8 mouse cellular contexts compared by ENCODE assay signal in genomic region chr5:28317917-28318267, GRCm38 (mm10). TPM values are rescaled to one million over a fixed set of nuclear protein-coding genes. Genes with fewer than 3 reads are reported as not detected.
A peak's percentile ranks its signal among the peaks of the same experiment; 100 is the strongest.
DNase-seq lines count a peak whose midpoint lies in the region; ATAC-seq and TF ChIP-seq lines count a peak whose summit lies in the region.

No protein-coding gene starts in this region.

- H3K27me3 ChIP-seq in heart, embryonic 13.5 days (replicated peaks), result no peaks in the 10 kb centered on the region
- no peaks in the 10 kb centered on the region for H3K27me3 ChIP-seq in forebrain, postnatal 0 days (ENCODE audit: insufficient read depth, low read length)
- H3K27me3 ChIP-seq in liver, embryonic 15.5 days, result no peaks in the 10 kb centered on the region

- ATAC-seq in heart, embryonic 13.5 days (ENCODE audit: extremely low read depth, insufficient number of reproducible peaks, low FRiP score, low TSS enrichment), result no peak
- ATAC-seq in forebrain, postnatal 0 days, result no peak
- ATAC-seq in liver, embryonic 15.5 days (ENCODE audit: insufficient read depth), result no peak

- DNase-seq in heart, adult 9 months (ENCODE audit: low spot score in 2 of 2), result no peak
- DNase-seq in MEL-GATA-1-ER (ENCODE audit: extremely low read depth, low read depth), result peak; percentile 41
- peak; percentile 65 for DNase-seq in forebrain, postnatal 0 days
- peak; percentile 12 to 34 for DNase-seq in thymus, postnatal 10 days (ENCODE audit: low spot score in 2 of 2)
- no peak for DNase-seq in testis, postnatal 10 days (ENCODE audit: low spot score)
- DNase-seq in right cerebral cortex, adult 2 months (ENCODE audit: low spot score in 2 of 2), result no peak

- H3K36me3 ChIP-seq in heart, embryonic 13.5 days, result no peaks in the 10 kb centered on the region
- no peaks in the 10 kb centered on the region for H3K36me3 ChIP-seq in forebrain, postnatal 0 days (ENCODE audit: insufficient read depth)
- 0 out of 2 replicates have a peak, but pooled peaks cover 3% of the 10 kb centered on the region for H3K36me3 ChIP-seq in liver, embryonic 15.5 days (replicated peaks)

- H3K4me3 ChIP-seq in heart, embryonic 13.5 days, result peak overlapping the region; percentile 92
- peak overlapping the region; percentile 94 for H3K4me3 ChIP-seq in forebrain, postnatal 0 days (ENCODE audit: low read depth, low read length)
- H3K4me3 ChIP-seq in liver, embryonic 15.5 days (replicated peaks), result peak overlapping the region; percentile 93

- H3K27ac ChIP-seq in heart, embryonic 13.5 days (replicated peaks), result 0 out of 2 replicates have a peak overlapping the region, but pooled peaks have one; percentile 100
- no peak overlapping the region for H3K27ac ChIP-seq in forebrain, postnatal 0 days (ENCODE audit: low read depth, low read length)
- H3K27ac ChIP-seq in liver, embryonic 15.5 days (replicated peaks), result no peak overlapping the region

- H3K9me3 ChIP-seq in heart, embryonic 13.5 days, result no peaks in the 10 kb centered on the region
- H3K9me3 ChIP-seq in forebrain, postnatal 0 days (ENCODE audit: low read length), result no peaks in the 10 kb centered on the region
- no peaks in the 10 kb centered on the region for H3K9me3 ChIP-seq in liver, embryonic 15.5 days (replicated peaks)

- H3K4me2 ChIP-seq in heart, embryonic 13.5 days, result peak overlapping the region; percentile 81
- peak overlapping the region; percentile 52 for H3K4me2 ChIP-seq in forebrain, postnatal 0 days (ENCODE audit: low read depth)
- peak overlapping the region; percentile 87 for H3K4me2 ChIP-seq in liver, embryonic 15.5 days

- peaks cover 36% of the 10 kb centered on the region for H3K4me1 ChIP-seq in heart, embryonic 13.5 days
- peaks cover 6% of the 10 kb centered on the region; the same call in 1 of the 2 replicates for H3K4me1 ChIP-seq in forebrain, postnatal 0 days (ENCODE audit: insufficient read depth)
- peaks cover 50% of the 10 kb centered on the region for H3K4me1 ChIP-seq in liver, embryonic 15.5 days (replicated peaks)

- no peak for TF ChIP-seq CTCF in forebrain, postnatal 0 days (IDR thresholded peaks at IDR 0.05; ENCODE audit: low read depth)

- peak overlapping the region; percentile 99 for H3K9ac ChIP-seq in heart, embryonic 13.5 days
- H3K9ac ChIP-seq in forebrain, postnatal 0 days, result peak overlapping the region; percentile 97
- H3K9ac ChIP-seq in liver, embryonic 15.5 days, result peak overlapping the region; percentile 98

- 0% methylated on average over 3 of the region's 3 CpGs for WGBS in heart, embryonic 13.5 days
- WGBS in forebrain, postnatal 0 days, result 4% methylated on average over 3 of the region's 3 CpGs
- WGBS in liver, embryonic 15.5 days (ENCODE audit: insufficient replicate concordance), result 5% methylated on average over 3 of the region's 3 CpGs

RNA-seq across cellular contexts. Expression of gene Rbm33, which starts 1.0 kb away (rescaled TPM):
- 8.8 and 8.9 TPM in 2 replicates for polyA plus RNA-seq in heart, embryonic 13.5 days (2015; fragmentation: Nextera tagmentation; extraction: Ambion mirVana)
- total RNA-seq in forebrain, postnatal 0 days (2014; rRNA removed), result 25.9 and 41.7 TPM in 2 replicates
- 11.4 and 12.5 TPM in 2 replicates for polyA plus RNA-seq in forebrain, postnatal 0 days (2015; fragmentation: Nextera tagmentation; extraction: Ambion mirVana)
- 6.4 TPM in 2 replicates for polyA plus RNA-seq in liver, embryonic 15.5 days (2015; fragmentation: Nextera tagmentation; extraction: Ambion mirVana)

Comparison
In these comparisons a context has a peak if more than half of its experiments do, and no peak if none do; other contexts are left out.
1. DNase-seq: peak in MEL-GATA-1-ER (single experiment), forebrain, postnatal 0 days (single experiment) and thymus, postnatal 10 days (2 of 2); none in heart, adult 9 months (0 of 2), testis, postnatal 10 days (single experiment) and right cerebral cortex, adult 2 months (0 of 2).
2. Peak in every context shown above with its lines, with median percentiles within 50 percentile points of each other: H3K4me2 ChIP-seq, H3K4me3 ChIP-seq and H3K9ac ChIP-seq.